Mouse (Mus musculus) gastrocnemius, postnatal 4 days (tissue): ENCODE data around the gene Rps5. TPM values are rescaled to one million over a fixed set of nuclear protein-coding genes. Genes with fewer than 3 reads are reported as not detected.

Experiments used
- total RNA-seq, 2 experiments: library from RNA; stranded (reverse); gene quantifications; 2 replicates each; pipeline ENCODE4 v1.2.3; 2021

The Rps5 gene
- total RNA-seq, 2 experiments from 2014 or later, result 1,104 to 1,266 TPM

Other genes with a start within 250 kb of the Rps5 start
- gene Vmn2r55, start 237.3 kb upstream of the Rps5 start, total RNA-seq, result not detected
- not detected for gene Vmn2r56, start 187.3 kb upstream of the Rps5 start, total RNA-seq
- 1 to 10 TPM; 7.5 to 7.8 TPM for gene Zscan18, start 118.7 kb upstream of the Rps5 start, total RNA-seq
- 10 to 100 TPM in 1 of 2 experiments, 1 to 10 TPM in 1; 9.5 to 11.6 TPM for gene Zfp329, start 103.4 kb upstream of the Rps5 start, total RNA-seq
- 10 to 100 TPM; 19.5 to 20.3 TPM for gene Zfp110, start 87.5 kb upstream of the Rps5 start, total RNA-seq
- 1 to 10 TPM; 3.2 to 3.4 TPM for gene Zfp128, start 41.1 kb upstream of the Rps5 start, total RNA-seq
- 1 to 10 TPM; 4.9 to 5.7 TPM for gene Zscan22, start 24.5 kb upstream of the Rps5 start, total RNA-seq
- under 1 TPM; 0.62 to 0.69 TPM for gene Rnf225, start 5.1 kb downstream of the Rps5 start, total RNA-seq
- gene Zfp324, start 43.5 kb downstream of the Rps5 start, total RNA-seq, result 1 to 10 TPM; 6.0 to 6.6 TPM
- gene Zfp446, start 55.6 kb downstream of the Rps5 start, total RNA-seq, result 1 to 10 TPM; 4.2 TPM
- gene Slc27a5, start 75.9 kb downstream of the Rps5 start, total RNA-seq, result under 1 TPM; 0.10 to 0.20 TPM
- gene Trim28, start 76.8 kb downstream of the Rps5 start, total RNA-seq, result 100 to 1,000 TPM; 232 to 252 TPM
- gene Zbtb45, start 87.7 kb downstream of the Rps5 start, total RNA-seq, result 10 to 100 TPM; 10.4 to 13.5 TPM
- 100 to 1,000 TPM; 135 to 143 TPM for gene Chmp2a, start 112.5 kb downstream of the Rps5 start, total RNA-seq
- 100 to 1,000 TPM; 163 to 175 TPM for gene Ube2m, start 116.0 kb downstream of the Rps5 start, total RNA-seq
- 1 to 10 TPM; 1.6 to 1.8 TPM for gene Mzf1, start 132.5 kb downstream of the Rps5 start, total RNA-seq
- not detected for gene Vmn1r85, start 172.9 kb downstream of the Rps5 start, total RNA-seq
- gene Vmn1r86, start 197.6 kb downstream of the Rps5 start, total RNA-seq, result not detected
- not detected for gene Vmn1r87, start 217.9 kb downstream of the Rps5 start, total RNA-seq
- gene Vmn1r88, start 237.3 kb downstream of the Rps5 start, total RNA-seq, result under 1 TPM; 0.05 to 0.08 TPM